Mouse (Mus musculus): ENCODE data around the gene Gm37419.

DNA sequence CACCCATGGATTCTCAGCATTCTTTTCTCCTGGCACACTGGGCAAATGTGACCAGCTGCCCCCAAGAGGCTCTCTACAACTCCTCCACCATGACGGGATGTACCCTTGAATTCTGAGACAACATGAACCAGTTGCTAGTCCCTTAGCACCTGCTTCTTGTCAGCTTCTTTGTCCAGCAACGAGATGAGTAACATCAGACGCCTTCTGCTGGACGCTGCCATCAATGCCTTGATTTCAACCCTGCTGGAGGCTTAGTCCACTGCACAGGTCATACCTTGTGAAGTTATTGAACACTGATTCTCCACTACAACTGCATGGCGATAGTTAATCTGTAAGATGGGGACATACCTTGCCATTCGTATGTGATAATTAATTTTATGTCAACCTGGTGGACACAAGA is 40.6 kb upstream of the Gm37419 start:
- TF ChIP-seq FLI1 (IDR thresholded peaks at IDR 0.05; ENCODE audit: low read length) (no peak), GATA1 (IDR thresholded peaks at IDR 0.05; ENCODE audit: borderline replicate concordance, low read length) (no peak)

Measured in megakaryocyte, embryonic 14.5 days (primary cell).